Mouse (Mus musculus): Measurements from ENCODE around the gene Magea10.

DNA sequence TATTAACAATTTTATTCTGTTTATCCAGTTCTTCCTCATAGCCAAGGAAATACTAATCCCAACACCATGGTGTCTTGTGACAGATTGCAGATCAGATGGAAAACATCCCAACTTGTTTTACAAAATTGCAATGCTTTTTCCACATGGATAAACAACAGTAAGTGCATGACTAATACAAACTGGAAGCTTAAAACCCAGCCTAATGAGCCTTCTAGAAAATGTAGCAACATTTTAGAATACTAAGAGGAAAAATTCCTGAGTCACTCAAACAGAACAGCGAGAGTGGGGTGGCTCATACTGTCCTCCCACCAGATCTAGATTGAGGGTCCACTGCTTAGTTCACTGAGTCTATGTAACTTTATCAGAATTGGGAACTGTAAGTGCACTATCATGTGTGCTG lies 4.7 kb downstream of the Magea10 start:
- TF ChIP-seq CTCF (IDR thresholded peaks at IDR 0.05; ENCODE audit: low read depth, low read length) (no peak), POLR2A (IDR thresholded peaks at IDR 0.05; ENCODE audit: extremely low read depth, insufficient read depth, low read length) (no peak)
